Mouse (Mus musculus) spleen, postnatal 4 days (tissue): Measurements from ENCODE around the gene 4930550C14Rik.

ENCODE experiments used
- DNase-seq, 2 experiments: peaks; one replicate each; pipeline ENCODE4 v3.0.0; 2022; ENCODE audit warnings: low spot score in 2 of 2

The 4930550C14Rik gene

GRCm38 (mm10) chr9:53402291-53402711 is at the start of gene 4930550C14Rik:
Gene 4930550C14Rik (plus strand): TSS chr9:53402325.
- DNase-seq: no peak

DNA sequence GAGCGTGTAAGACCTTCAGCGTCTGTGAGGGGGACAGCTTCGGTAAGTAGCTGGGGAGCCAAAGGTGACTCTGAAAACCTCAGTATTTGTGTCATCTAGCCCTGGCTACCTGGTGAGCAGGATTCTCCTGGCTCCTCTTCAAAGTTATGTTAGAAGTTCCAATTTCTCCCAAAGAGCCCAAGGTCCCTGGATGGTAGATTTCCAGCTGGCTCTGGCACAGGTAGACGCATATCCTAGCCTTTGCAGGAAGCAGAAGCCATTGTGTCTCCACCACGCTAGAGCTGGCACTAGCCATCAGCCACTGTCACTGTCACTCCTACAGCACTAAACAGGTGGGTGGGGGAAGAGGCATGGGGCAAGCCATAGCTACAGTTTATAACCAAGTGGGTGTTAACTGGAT is 49.0 kb upstream of the 4930550C14Rik start:
- DNase-seq: no peak

- DNase-seq: no peak
Observed at GRCm38 (mm10) chr9:53356219-53357155, 45.6 kb upstream of the 4930550C14Rik start.

DNA sequence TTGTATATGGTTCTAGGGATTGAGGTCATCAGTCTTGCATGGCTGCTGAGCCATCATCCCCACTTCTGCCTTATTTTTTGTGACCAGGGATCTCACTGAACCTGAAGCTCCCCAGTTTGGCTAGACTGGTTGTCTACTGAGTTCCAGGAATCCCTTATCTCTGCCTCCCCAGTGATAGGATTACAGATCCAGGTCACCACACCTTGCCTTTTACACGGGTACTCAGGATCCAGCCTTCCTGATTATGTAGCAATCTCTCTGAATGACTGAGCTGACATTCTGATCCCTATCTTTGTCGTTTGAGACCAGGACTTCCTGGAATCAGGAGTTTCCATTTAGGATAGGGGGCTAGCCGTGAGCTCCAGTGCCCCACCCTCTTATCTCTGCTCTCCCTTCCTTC is 30.8 kb upstream of the 4930550C14Rik start:
- no peak for DNase-seq

DNA sequence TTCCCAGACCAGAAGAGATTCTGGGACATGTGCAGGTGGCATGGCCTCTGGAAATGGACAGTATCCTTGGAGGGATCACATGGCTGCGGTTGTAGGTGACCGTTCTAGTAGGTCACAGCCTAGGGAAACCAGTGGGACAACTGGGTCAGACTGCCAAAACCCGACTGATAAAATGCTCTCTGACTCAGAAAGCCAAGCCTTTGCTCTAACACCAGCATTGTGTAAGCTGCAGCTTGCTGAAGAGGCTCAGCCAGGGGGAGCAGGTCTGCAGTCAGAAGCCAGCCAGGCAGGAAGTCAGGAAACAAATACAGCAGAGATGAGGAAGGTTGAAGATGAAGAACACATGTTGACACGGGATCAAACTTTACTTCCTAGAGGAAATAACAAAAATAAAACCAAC is 26.2 kb upstream of the 4930550C14Rik start:
- no peak for DNase-seq

DNA sequence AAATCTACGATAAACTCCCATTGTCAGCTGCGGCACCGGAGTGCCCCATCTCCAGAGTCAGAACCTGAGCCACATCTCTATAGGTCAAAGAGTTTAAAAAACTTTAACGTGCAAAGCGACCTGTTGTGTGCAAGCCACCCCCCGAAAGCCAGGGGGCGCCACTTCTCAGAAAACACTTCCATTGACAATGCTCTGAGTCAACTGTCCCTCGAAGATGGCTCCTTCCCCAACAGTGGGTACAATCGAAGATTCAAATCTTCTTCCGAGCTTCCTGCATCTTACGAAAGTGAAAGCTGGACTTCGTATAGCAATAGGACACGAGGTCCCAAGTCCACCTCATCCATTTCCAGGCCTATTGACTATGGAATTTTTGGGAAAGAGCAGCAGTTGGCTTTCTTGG is 25.3 kb upstream of the 4930550C14Rik start:
- DNase-seq: peak; percentile 27 to 70

- DNase-seq: no peak
Observed at GRCm38 (mm10) chr9:53377597-53377996, 24.5 kb upstream of the 4930550C14Rik start.

DNA sequence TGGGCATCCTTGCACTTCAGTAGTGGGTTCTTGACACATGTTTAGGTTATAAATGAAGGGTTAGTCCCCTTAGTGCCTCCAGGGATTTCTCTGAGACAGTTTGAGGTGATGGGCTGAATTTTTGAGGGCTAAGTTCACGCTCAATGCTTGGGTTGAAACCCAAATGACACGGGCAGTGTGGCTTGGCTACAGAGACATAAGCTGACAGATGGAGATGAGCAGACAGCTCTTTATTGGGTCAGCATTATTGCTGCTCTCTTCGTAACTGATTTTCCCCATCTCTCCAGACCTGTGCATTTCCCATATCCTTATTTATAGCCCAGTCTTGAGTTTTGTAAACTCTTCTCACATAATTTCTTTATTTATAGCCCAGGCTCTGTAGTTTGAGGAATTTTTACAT is 24.0 kb upstream of the 4930550C14Rik start:
- no peak for DNase-seq

DNA sequence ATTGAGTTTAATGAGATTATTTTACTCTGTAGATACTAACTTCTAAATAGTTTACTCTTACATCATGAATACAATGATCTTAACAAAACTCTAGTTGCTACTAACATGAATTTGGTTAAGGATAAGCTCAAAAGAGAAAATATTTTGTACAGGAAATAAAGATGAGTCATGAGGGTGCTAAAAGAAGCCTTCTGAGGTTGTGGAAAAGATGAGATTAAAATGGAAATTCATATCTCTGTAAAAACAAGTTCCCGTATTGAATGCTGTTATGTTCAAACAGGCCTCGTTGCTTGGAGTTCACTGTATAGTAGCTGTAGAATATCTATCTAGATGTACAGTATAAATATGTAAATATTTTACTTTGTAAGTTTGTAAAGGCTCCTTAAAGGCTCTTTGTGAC is 21.5 kb upstream of the 4930550C14Rik start:
- no peak for DNase-seq

DNA sequence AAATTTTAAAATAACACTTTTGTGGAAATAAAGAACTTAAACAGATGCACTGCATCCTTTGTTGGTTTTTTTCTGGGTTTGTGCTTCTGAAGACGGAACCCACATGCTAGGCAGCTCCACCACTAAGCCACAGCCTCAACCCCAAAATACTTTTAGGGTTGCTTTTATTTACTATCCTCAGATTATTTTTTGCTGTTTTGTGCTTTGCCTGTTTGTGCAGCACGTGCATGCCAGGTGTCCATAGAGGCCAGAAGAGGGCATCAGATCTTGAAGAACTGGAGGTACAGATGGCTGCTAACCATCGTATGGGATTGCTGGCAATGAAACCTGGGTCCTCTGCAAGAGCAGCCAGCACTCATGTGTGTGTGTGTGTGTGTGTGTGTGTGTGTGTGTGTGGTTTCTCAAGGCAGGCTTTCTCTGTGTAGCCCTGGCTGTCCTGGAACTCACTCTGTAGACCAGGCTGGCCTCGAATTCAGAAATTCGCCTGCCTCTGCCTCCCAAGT is 21.0 kb upstream of the 4930550C14Rik start:
- no peak for DNase-seq

GRCm38 (mm10) chr9:53383951-53384866 is 17.9 kb upstream of the 4930550C14Rik start, which contains the start of gene Kdelc2:
Gene Kdelc2 (plus strand): TSS chr9:53384025.
- peak; percentile 25 to 67 for DNase-seq

DNA sequence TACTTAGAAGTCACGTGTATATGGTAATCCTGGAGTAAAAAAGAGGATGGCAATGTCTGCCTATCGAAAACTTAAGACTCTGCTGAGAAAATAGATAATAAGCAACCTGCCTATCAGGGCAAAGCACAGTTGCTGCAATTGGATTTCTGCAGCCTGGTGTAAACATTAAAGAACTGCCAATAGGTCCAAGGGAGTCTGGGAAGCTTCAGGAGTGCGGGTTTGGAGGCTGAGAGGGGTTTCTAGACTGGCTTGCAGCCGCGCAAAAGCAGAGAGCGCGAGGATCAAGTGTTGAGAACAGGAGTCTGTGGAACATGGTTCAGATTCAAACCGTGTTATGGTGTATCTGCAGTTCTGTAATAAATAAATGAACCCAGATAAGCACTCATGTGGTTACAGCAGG is 17.3 kb upstream of the 4930550C14Rik start:
- DNase-seq: no peak

DNA sequence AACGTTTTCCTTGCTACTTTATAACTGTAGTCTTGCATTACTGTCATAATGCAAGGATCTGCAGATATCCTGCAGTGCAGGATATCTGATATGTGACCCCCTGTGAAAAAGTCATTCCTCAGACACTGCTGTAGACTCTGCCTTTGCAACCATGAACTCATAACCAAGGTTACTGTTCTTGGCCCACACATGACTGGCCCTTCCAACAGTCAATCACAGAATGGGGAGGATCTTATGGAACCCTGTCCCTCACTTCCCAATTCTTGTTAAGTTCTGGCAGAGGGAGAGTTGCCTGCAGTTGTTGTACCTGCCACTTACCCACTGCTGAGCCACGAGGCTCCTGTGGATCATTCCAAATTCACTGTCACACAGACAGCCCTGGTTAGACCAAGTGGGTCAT is 14.7 kb upstream of the 4930550C14Rik start:
- no peak for DNase-seq

DNA sequence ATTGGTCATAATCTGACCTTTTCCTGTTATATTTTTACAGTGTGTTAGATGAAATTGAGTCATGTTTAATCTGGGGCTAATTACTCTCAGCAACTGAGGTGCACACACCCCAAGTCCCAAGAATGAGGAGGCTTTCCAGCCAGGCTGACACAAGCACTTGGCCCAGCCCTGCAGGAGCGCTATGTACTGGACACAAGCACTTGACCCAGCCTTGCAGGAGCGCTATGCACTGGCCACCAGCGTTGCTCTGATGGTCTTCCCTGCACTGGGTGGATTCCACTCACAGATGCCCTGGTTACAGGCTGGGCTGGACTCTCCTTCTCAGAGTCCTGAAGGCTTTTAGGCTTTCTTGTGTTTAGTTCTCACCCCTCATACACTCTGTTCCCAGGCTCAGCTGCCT is 13.0 kb upstream of the 4930550C14Rik start:
- no peak for DNase-seq

GRCm38 (mm10) chr9:53390136-53390535 is 12.0 kb upstream of the 4930550C14Rik start:
- DNase-seq: no peak

DNA sequence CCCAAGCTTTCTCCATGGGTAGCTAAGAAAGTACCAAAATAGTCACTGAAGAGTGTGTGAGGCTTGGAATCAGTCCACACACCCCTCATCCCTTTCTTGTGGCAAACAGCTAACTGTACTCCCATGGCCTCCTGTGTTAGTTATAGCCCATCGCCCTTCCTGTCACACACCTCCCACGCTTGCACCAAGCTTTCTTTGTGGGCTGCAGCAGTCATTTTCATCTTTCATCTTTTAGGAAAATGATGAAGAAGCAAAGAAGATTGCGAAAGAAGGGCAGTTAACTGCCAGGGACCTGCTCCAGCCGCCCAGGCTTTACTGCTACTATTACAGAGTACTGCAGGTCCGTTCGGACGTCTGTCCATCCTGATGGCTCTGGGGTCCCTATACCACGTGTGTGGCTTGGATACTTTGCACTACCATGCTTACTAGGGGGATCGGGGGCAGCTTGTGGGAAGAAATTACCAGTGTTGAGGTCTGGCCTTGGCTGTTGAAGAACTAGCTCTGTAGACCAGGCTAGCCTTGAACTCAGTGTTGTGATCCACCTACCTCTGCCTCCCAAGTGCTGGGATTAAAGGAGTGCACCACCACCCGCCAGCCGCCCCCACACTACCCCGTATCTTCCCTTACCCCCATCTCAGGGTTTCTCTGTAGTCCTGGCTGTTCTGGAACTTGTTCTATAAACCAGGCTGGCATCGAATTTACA is 4.3 kb upstream of the 4930550C14Rik start:
- no peak for DNase-seq

GRCm38 (mm10) chr9:53398388-53398700 is 3.8 kb upstream of the 4930550C14Rik start:
- DNase-seq: peak; percentile 37 to 81

GRCm38 (mm10) chr9:53399537-53399936 is 2.6 kb upstream of the 4930550C14Rik start:
- DNase-seq: no peak

DNA sequence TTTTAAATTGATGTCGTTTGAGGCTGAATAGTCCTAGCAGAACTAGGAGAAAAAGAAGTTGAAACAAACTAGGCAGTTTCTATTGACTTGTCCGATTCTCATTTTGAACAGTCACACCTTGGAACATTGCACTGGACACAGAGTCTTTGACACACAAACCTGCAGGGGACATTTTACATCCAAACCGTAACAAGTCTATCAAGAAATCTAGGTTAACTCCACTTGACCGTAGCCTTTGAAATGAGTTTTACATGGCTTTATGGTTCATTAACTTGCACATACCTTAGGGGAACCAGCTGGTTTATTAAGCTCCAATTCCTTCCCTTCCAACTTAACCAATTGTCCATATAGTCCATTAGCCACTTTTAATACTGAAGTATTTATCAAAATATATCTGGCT is 1.4 kb upstream of the 4930550C14Rik start:
- DNase-seq: no peak

- no peak for DNase-seq
Observed at GRCm38 (mm10) chr9:53401146-53401545, 979 bp upstream of the 4930550C14Rik start.

DNA sequence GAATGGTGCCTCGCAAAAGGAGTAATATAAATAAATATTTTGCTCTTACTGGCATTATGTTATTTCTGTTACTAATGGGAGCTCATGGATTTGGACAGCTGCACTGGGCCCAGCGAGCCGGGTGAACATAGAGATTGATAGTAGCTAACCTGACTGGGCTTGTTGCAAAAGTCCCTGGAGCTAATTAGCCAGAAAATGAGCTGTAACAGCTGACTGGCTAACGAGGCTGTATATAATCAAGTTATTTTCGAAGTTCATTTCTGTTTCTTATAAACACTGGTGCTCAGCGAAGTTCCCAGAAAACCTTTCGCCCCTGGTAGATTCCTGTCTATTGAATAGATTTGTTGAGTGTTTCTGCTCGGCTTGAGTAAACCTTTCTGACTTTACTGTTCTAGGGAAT is 866 bp downstream of the 4930550C14Rik start:
- DNase-seq: no peak
